Mouse (Mus musculus) erythroblast, embryonic 14.5 days (primary cell): Measurements from ENCODE around the gene Chic1. TPM values are rescaled to one million over a fixed set of nuclear protein-coding genes. Genes with fewer than 3 reads are reported as not detected.
A peak's percentile ranks its signal among the peaks of the same experiment; 100 is the strongest.

Experiments used
- H3K27me3 ChIP-seq: 2 replicates; pipeline ENCODE4 v1.6.1; 2012; ENCODE audit warnings: inconsistent platforms; ENCODE audit not compliant: control insufficient read depth
- H3K36me3 ChIP-seq: 2 replicates; pipeline ENCODE4 v1.6.1; 2012; ENCODE audit warnings: mild to moderate bottlenecking, inconsistent platforms; ENCODE audit not compliant: control insufficient read depth
- H3K4me1 ChIP-seq: 2 replicates; pipeline ENCODE4 v1.6.1; 2012; ENCODE audit warnings: inconsistent platforms; ENCODE audit not compliant: control insufficient read depth
- H3K4me3 ChIP-seq: replicated peaks from 2 replicates; pipeline ENCODE3; 2012; ENCODE audit warnings: moderate library complexity, mild to moderate bottlenecking, inconsistent platforms
- H3K9me3 ChIP-seq: 2 replicates; pipeline ENCODE4 v1.6.1; 2012; ENCODE audit warnings: low read length, inconsistent platforms, mixed read lengths; ENCODE audit not compliant: control insufficient read depth
- GATA1 ChIP-seq: IDR thresholded peaks from 2 replicates; pipeline ENCODE4 v1.6.1; 2012; ENCODE audit warnings: low read length, inconsistent platforms, mixed read lengths
- TAL1 ChIP-seq: IDR thresholded peaks from 3 replicates; pipeline ENCODE4 v1.6.1; 2012; ENCODE audit warnings: low read length, inconsistent platforms, mixed read lengths
- polyA plus RNA-seq: library from polyadenylated mRNA; stranded (reverse); fragments of >175 nt; gene quantifications from 2 replicates; pipeline ENCODE4 v1.2.3, GENCODE M21; 2012

Chic1 gene
- polyA plus RNA-seq, 1 experiment, result not detected

- TF ChIP-seq TAL1 (no peak), GATA1 (no peak)
- H3K27me3 ChIP-seq, result peaks cover 50% of the 10 kb centered on the region
- H3K36me3 ChIP-seq, result no peaks in the 10 kb centered on the region
- H3K9me3 ChIP-seq, result peaks cover 9% of the 10 kb centered on the region; the same call in 1 of the 2 replicates
- H3K4me3 ChIP-seq, result no peak overlapping the region
- H3K4me1 ChIP-seq, result no peaks in the 10 kb centered on the region
Measured at GRCm38 (mm10) chrX:103355784-103356183, 492 bp upstream of the Chic1 start.

GRCm38 (mm10) chrX:103356761-103357236 lies 523 bp downstream of the Chic1 start:
- H3K36me3 ChIP-seq, result no peaks in the 10 kb centered on the region
- no peak for TF ChIP-seq TAL1
- no peak for TF ChIP-seq GATA1
- no peaks in the 10 kb centered on the region for H3K4me1 ChIP-seq
- peak overlapping the region; percentile 55 for H3K4me3 ChIP-seq
- peaks cover 54% of the 10 kb centered on the region for H3K27me3 ChIP-seq
- peaks cover 9% of the 10 kb centered on the region; the same call in 1 of the 2 replicates for H3K9me3 ChIP-seq

- no peak for TF ChIP-seq GATA1
- TF ChIP-seq TAL1, result no peak
- Histone ChIP-seq H3K9me3 (no peaks in the 10 kb centered on the region), H3K27me3 (peaks cover 8% of the 10 kb centered on the region), H3K4me1 (no peaks in the 10 kb centered on the region), H3K4me3 (no peak overlapping the region), H3K36me3 (no peaks in the 10 kb centered on the region)
Measured at GRCm38 (mm10) chrX:103366201-103366600, 9.9 kb downstream of the Chic1 start.

GRCm38 (mm10) chrX:103368650-103369049 lies 12.4 kb downstream of the Chic1 start:
- Histone ChIP-seq H3K4me3 (no peak overlapping the region), H3K36me3 (no peaks in the 10 kb centered on the region), H3K27me3 (peaks cover 9% of the 10 kb centered on the region; the same call in 1 of the 2 replicates), H3K9me3 (no peaks in the 10 kb centered on the region), H3K4me1 (no peaks in the 10 kb centered on the region)
- TF ChIP-seq GATA1 (no peak), TAL1 (no peak)

GRCm38 (mm10) chrX:103371221-103371620 lies 14.9 kb downstream of the Chic1 start:
- peaks cover 9% of the 10 kb centered on the region; the same call in 1 of the 2 replicates for H3K27me3 ChIP-seq
- no peaks in the 10 kb centered on the region for H3K4me1 ChIP-seq
- no peak overlapping the region for H3K4me3 ChIP-seq
- no peaks in the 10 kb centered on the region for H3K9me3 ChIP-seq
- H3K36me3 ChIP-seq, result no peaks in the 10 kb centered on the region
- TF ChIP-seq GATA1 (no peak), TAL1 (no peak)

- TF ChIP-seq GATA1 (no peak), TAL1 (no peak)
- no peaks in the 10 kb centered on the region for H3K9me3 ChIP-seq
- no peaks in the 10 kb centered on the region for H3K4me1 ChIP-seq
- H3K27me3 ChIP-seq, result peaks cover 9% of the 10 kb centered on the region; the same call in 1 of the 2 replicates
- no peak overlapping the region for H3K4me3 ChIP-seq
- H3K36me3 ChIP-seq, result no peaks in the 10 kb centered on the region
Measured at GRCm38 (mm10) chrX:103371627-103372026, 15.4 kb downstream of the Chic1 start.

GRCm38 (mm10) chrX:103374250-103374649 lies 18.0 kb downstream of the Chic1 start:
- Histone ChIP-seq H3K9me3 (no peaks in the 10 kb centered on the region), H3K4me3 (no peak overlapping the region), H3K27me3 (peaks cover 6% of the 10 kb centered on the region; the same call in 1 of the 2 replicates), H3K4me1 (no peaks in the 10 kb centered on the region), H3K36me3 (no peaks in the 10 kb centered on the region)
- TF ChIP-seq GATA1 (no peak), TAL1 (no peak)

GRCm38 (mm10) chrX:103384528-103384927 lies 28.3 kb downstream of the Chic1 start:
- no peaks in the 10 kb centered on the region for H3K4me1 ChIP-seq
- H3K9me3 ChIP-seq, result no peaks in the 10 kb centered on the region
- H3K36me3 ChIP-seq, result no peaks in the 10 kb centered on the region
- no peak for TF ChIP-seq GATA1
- no peak for TF ChIP-seq TAL1
- H3K4me3 ChIP-seq, result no peak overlapping the region
- peaks cover 10% of the 10 kb centered on the region; the same call in 1 of the 2 replicates for H3K27me3 ChIP-seq

- Histone ChIP-seq H3K27me3 (peaks cover 8% of the 10 kb centered on the region; the same call in 1 of the 2 replicates), H3K4me1 (no peaks in the 10 kb centered on the region)
- no peak for TF ChIP-seq TAL1
- TF ChIP-seq GATA1, result no peak
Measured at GRCm38 (mm10) chrX:103388131-103388530, 31.9 kb downstream of the Chic1 start.

GRCm38 (mm10) chrX:103393841-103394240 lies 37.6 kb downstream of the Chic1 start:
- Histone ChIP-seq H3K36me3 (no peaks in the 10 kb centered on the region), H3K4me3 (no peak overlapping the region), H3K9me3 (no peaks in the 10 kb centered on the region), H3K27me3 (peaks cover 19% of the 10 kb centered on the region), H3K4me1 (no peaks in the 10 kb centered on the region)
- TF ChIP-seq GATA1 (no peak), TAL1 (no peak)

More at GRCm38 (mm10) chrX:103388131-103388530, 31.9 kb downstream of the Chic1 start:
- H3K36me3 ChIP-seq, result no peaks in the 10 kb centered on the region
- no peak overlapping the region for H3K4me3 ChIP-seq
- no peaks in the 10 kb centered on the region for H3K9me3 ChIP-seq
